Mouse (Mus musculus): ENCODE data around the gene Cyp2j9. TPM values are rescaled to one million over a fixed set of nuclear protein-coding genes. Genes with fewer than 3 reads are reported as not detected.

Cyp2j9 gene
- total and polyA plus RNA-seq, 2 experiments = 6.0 to 8.4 TPM

GRCm38 (mm10) chr4:96551619-96552018, 39.8 kb downstream of the Cyp2j9 start:
- DNase-seq (ENCODE audit: extremely low read depth, low read depth, low spot score) = no peak
- H3K27me3 ChIP-seq (ENCODE audit: control insufficient read depth, insufficient read depth, low read length) = no peaks in the 10 kb centered on the region
- WGBS = 89% methylated on average over 3 of the region's 3 CpGs
- peaks cover 7% of the 10 kb centered on the region; the same call in 1 of the 2 replicates for H3K4me1 ChIP-seq (ENCODE audit: control insufficient read depth, insufficient read depth, low read length)
- peaks cover 5% of the 10 kb centered on the region; the same call in 1 of the 2 replicates for H3K79me2 ChIP-seq (ENCODE audit: control insufficient read depth, insufficient read depth, low read length)
- H3K9ac ChIP-seq (ENCODE audit: low read depth, low read length) = no peak overlapping the region
- no peak for TF ChIP-seq CTCF (IDR thresholded peaks at IDR 0.05; ENCODE audit: low read depth, low read length)
- TF ChIP-seq POLR2A (IDR thresholded peaks at IDR 0.05; ENCODE audit: extremely low read depth, insufficient read depth, low read length) = no peak
- H3K27ac ChIP-seq (replicated peaks; ENCODE audit: insufficient read depth, low read depth, low read length) = no peak overlapping the region
- no peak overlapping the region for H3K4me3 ChIP-seq (ENCODE audit: insufficient read depth, low read depth, low read length)
- H3K36me3 ChIP-seq (ENCODE audit: control insufficient read depth, insufficient read depth, low read length) = no peaks in the 10 kb centered on the region

GRCm38 (mm10) chr4:96545976-96546375, 45.4 kb downstream of the Cyp2j9 start:
- Histone ChIP-seq H3K36me3 (ENCODE audit: control insufficient read depth, insufficient read depth, low read length) (no peaks in the 10 kb centered on the region; the same call in 1 of the 2 replicates), H3K9ac (ENCODE audit: low read depth, low read length) (no peak overlapping the region), H3K4me1 (ENCODE audit: control insufficient read depth, insufficient read depth, low read length) (no peaks in the 10 kb centered on the region), H3K27ac (replicated peaks; ENCODE audit: insufficient read depth, low read depth, low read length) (no peak overlapping the region), H3K4me3 (ENCODE audit: insufficient read depth, low read depth, low read length) (no peak overlapping the region), H3K79me2 (ENCODE audit: control insufficient read depth, insufficient read depth, low read length) (no peaks in the 10 kb centered on the region), H3K27me3 (ENCODE audit: control insufficient read depth, insufficient read depth, low read length) (no peaks in the 10 kb centered on the region)
- no peak for DNase-seq (ENCODE audit: extremely low read depth, low read depth, low spot score)
- 94% methylated on average over 1 of the region's 1 CpGs for WGBS
- TF ChIP-seq POLR2A (IDR thresholded peaks at IDR 0.05; ENCODE audit: extremely low read depth, insufficient read depth, low read length) (no peak), CTCF (IDR thresholded peaks at IDR 0.05; ENCODE audit: low read depth, low read length) (no peak)

GRCm38 (mm10) chr4:96525772-96526171, 65.6 kb downstream of the Cyp2j9 start:
- no peak for DNase-seq (ENCODE audit: extremely low read depth, low read depth, low spot score)
- Histone ChIP-seq H3K36me3 (ENCODE audit: control insufficient read depth, insufficient read depth, low read length) (peaks cover 49% of the 10 kb centered on the region), H3K27me3 (ENCODE audit: control insufficient read depth, insufficient read depth, low read length) (no peaks in the 10 kb centered on the region), H3K27ac (replicated peaks; ENCODE audit: insufficient read depth, low read depth, low read length) (no peak overlapping the region), H3K79me2 (ENCODE audit: control insufficient read depth, insufficient read depth, low read length) (no peaks in the 10 kb centered on the region), H3K9ac (ENCODE audit: low read depth, low read length) (no peak overlapping the region), H3K4me1 (ENCODE audit: control insufficient read depth, insufficient read depth, low read length) (no peaks in the 10 kb centered on the region; the same call in 1 of the 2 replicates), H3K4me3 (ENCODE audit: insufficient read depth, low read depth, low read length) (no peak overlapping the region)
- TF ChIP-seq CTCF (IDR thresholded peaks at IDR 0.05; ENCODE audit: low read depth, low read length) (0 out of 2 replicates have a peak, but pooled peaks have one; percentile 1), POLR2A (IDR thresholded peaks at IDR 0.05; ENCODE audit: extremely low read depth, insufficient read depth, low read length) (no peak)
- 24% methylated on average over 1 of the region's 1 CpGs for WGBS

- peak; percentile 35 for DNase-seq (ENCODE audit: extremely low read depth, low read depth, low spot score)
- Histone ChIP-seq H3K79me2 (ENCODE audit: control insufficient read depth, insufficient read depth, low read length) (no peaks in the 10 kb centered on the region), H3K36me3 (ENCODE audit: control insufficient read depth, insufficient read depth, low read length) (peaks cover 51% of the 10 kb centered on the region), H3K4me1 (ENCODE audit: control insufficient read depth, insufficient read depth, low read length) (no peaks in the 10 kb centered on the region; the same call in 1 of the 2 replicates), H3K27ac (replicated peaks; ENCODE audit: insufficient read depth, low read depth, low read length) (no peak overlapping the region), H3K9ac (ENCODE audit: low read depth, low read length) (no peak overlapping the region), H3K27me3 (ENCODE audit: control insufficient read depth, insufficient read depth, low read length) (no peaks in the 10 kb centered on the region), H3K4me3 (ENCODE audit: insufficient read depth, low read depth, low read length) (no peak overlapping the region)
- TF ChIP-seq POLR2A (IDR thresholded peaks at IDR 0.05; ENCODE audit: extremely low read depth, insufficient read depth, low read length) (no peak), CTCF (IDR thresholded peaks at IDR 0.05; ENCODE audit: low read depth, low read length) (no peak)
- 24% methylated on average over 2 of the region's 2 CpGs for WGBS
Observed at GRCm38 (mm10) chr4:96522256-96522655, 69.1 kb downstream of the Cyp2j9 start.

Other genes starting within 250 kb of the Cyp2j9 start
- not detected in 2 replicates for gene Cyp2j11, start 242.9 kb downstream of the Cyp2j9 start, total RNA-seq (2014; rRNA removed)
- not detected in 2 replicates for gene Cyp2j11, start 242.9 kb downstream of the Cyp2j9 start, polyA plus RNA-seq (2012; rRNA removed)
- 0.13 and 0.18 TPM in 2 replicates for gene Cyp2j8, start 84.2 kb downstream of the Cyp2j9 start, total RNA-seq (2014; rRNA removed)
- 0.09 TPM in 1 of 2 replicates, not detected in the other for gene Cyp2j8, start 84.2 kb downstream of the Cyp2j9 start, polyA plus RNA-seq (2012; rRNA removed)
- 34.4 and 56.9 TPM in 2 replicates for gene Cyp2j6, start 37.9 kb downstream of the Cyp2j9 start, total RNA-seq (2014; rRNA removed)
- 13.5 and 14.0 TPM in 2 replicates for gene Cyp2j6, start 37.9 kb downstream of the Cyp2j9 start, polyA plus RNA-seq (2012; rRNA removed)
- gene Cyp2j5, start 72.6 kb upstream of the Cyp2j9 start, total RNA-seq (2014; rRNA removed) = 677 and 909 TPM in 2 replicates
- 128 and 170 TPM in 2 replicates for gene Cyp2j5, start 72.6 kb upstream of the Cyp2j9 start, polyA plus RNA-seq (2012; rRNA removed)
- gene Gm12695, start 193.6 kb upstream of the Cyp2j9 start, total RNA-seq (2014; rRNA removed) = not detected in 2 replicates
- gene Gm12695, start 193.6 kb upstream of the Cyp2j9 start, polyA plus RNA-seq (2012; rRNA removed) = not detected in 2 replicates